26 mouse cellular contexts compared by ENCODE assay signal in the genomic region with DNA sequence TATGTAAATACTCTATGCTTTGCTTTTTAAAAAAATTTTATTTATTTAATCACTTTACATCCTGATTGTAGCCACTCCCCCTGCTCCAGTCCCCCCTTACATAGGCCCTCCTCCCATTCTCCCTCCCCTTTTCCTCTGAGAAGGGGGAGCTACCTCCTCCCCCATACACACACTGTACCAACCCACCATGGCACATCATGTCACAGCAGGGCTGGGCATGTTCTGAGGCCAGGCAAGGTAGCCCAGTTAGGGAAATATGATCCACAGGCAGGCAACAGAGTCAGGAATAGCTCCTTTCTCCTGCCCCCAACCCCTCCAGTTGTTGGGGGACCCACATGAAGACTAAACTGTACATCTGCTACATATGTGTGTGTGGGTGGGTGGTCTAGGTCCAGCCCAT.
DNase-seq lines count a peak whose midpoint lies in the region; ATAC-seq lines count a peak whose summit lies in the region.
"Had no signal": no experiment of that assay in that cellular context is flagged by ENCODE, and none has a peak within 500 bp of the region (broad histone marks: within the 10 kb centered on the region; RNA-seq: fewer than 3 reads in every experiment).

No protein-coding gene starts in this region.

- H3K36me3 ChIP-seq in kidney, embryonic 16.5 days (ENCODE audit: insufficient read depth, low read length): no peaks in the 10 kb centered on the region
- no peaks in the 10 kb centered on the region for H3K36me3 ChIP-seq in neural tube, embryonic 11.5 days (ENCODE audit: control insufficient read depth, insufficient read depth, low read length)
- H3K36me3 ChIP-seq: forebrain, embryonic 10.5 days; heart, embryonic 10.5 days; heart, embryonic 13.5 days; hindbrain, embryonic 12.5 days had no signal

- H3K9ac ChIP-seq in kidney, embryonic 16.5 days (replicated peaks; ENCODE audit: low read length): no peak overlapping the region
- H3K9ac ChIP-seq in neural tube, embryonic 11.5 days (ENCODE audit: low read length): no peak overlapping the region
- H3K9ac ChIP-seq: forebrain, embryonic 13.5 days; heart, embryonic 13.5 days; hindbrain, embryonic 12.5 days had no signal

- peak; percentile 51 for DNase-seq in heart, adult 11 months
- no peak for DNase-seq in heart, adult 18-20 months
- DNase-seq in kidney, postnatal 4 days: no peak
- DNase-seq in neural tube, embryonic 11.5 days (ENCODE audit: low spot score): peak; percentile 6
- no peak for DNase-seq in neural tube, embryonic 10.5 days (ENCODE audit: extremely low spot score, low spot score)
- DNase-seq in left cerebral cortex, adult 11 months (ENCODE audit: low spot score): no peak
- no peak for DNase-seq in heart, adult 9 months (ENCODE audit: low spot score in 2 of 2)
- DNase-seq: adrenal gland, adult 8-10 months; adrenal gland, postnatal 25 days; cerebellum, adult 11-12 months; cerebellum, adult 8-10 months; cerebellum, postnatal 10 days; cerebellum, postnatal 36 days; gastrocnemius, postnatal 10 days; gastrocnemius, postnatal 36 days; heart, postnatal 14 days; heart, postnatal 4 days had no signal

- no peaks in the 10 kb centered on the region for H3K27me3 ChIP-seq in kidney, embryonic 16.5 days (ENCODE audit: insufficient read depth, low read length)
- H3K27me3 ChIP-seq in neural tube, embryonic 11.5 days (ENCODE audit: control insufficient read depth, insufficient read depth, low read length): no peaks in the 10 kb centered on the region
- H3K27me3 ChIP-seq: forebrain, embryonic 13.5 days; heart, embryonic 13.5 days had no signal

- H3K4me3 ChIP-seq in kidney, embryonic 16.5 days (ENCODE audit: low read length): no peak overlapping the region
- no peak overlapping the region for H3K4me3 ChIP-seq in neural tube, embryonic 11.5 days (ENCODE audit: low read depth, low read length)
- H3K4me3 ChIP-seq: forebrain, embryonic 10.5 days; forebrain, embryonic 13.5 days; heart, embryonic 10.5 days; heart, embryonic 13.5 days; hindbrain, embryonic 12.5 days had no signal

- peak overlapping the region; percentile 35; the same call in 1 of the 2 replicates for H3K27ac ChIP-seq in kidney, embryonic 16.5 days (ENCODE audit: low read length)
- H3K27ac ChIP-seq in neural tube, embryonic 11.5 days (ENCODE audit: low read depth, low read length): no peak overlapping the region
- H3K27ac ChIP-seq: forebrain, embryonic 10.5 days; forebrain, embryonic 13.5 days; heart, embryonic 10.5 days; heart, embryonic 13.5 days; hindbrain, embryonic 12.5 days had no signal

- no peaks in the 10 kb centered on the region for H3K9me3 ChIP-seq in kidney, embryonic 16.5 days (ENCODE audit: low read length)
- H3K9me3 ChIP-seq in neural tube, embryonic 11.5 days (ENCODE audit: control insufficient read depth, low read length): no peaks in the 10 kb centered on the region
- H3K9me3 ChIP-seq: forebrain, embryonic 10.5 days; forebrain, embryonic 13.5 days; heart, embryonic 10.5 days; heart, embryonic 13.5 days; hindbrain, embryonic 12.5 days had no signal

- H3K4me2 ChIP-seq in kidney, embryonic 16.5 days (replicated peaks; ENCODE audit: low read depth, low read length): no peak overlapping the region
- no peak overlapping the region for H3K4me2 ChIP-seq in neural tube, embryonic 11.5 days (ENCODE audit: low read depth)
- H3K4me2 ChIP-seq: forebrain, embryonic 13.5 days; heart, embryonic 13.5 days; hindbrain, embryonic 12.5 days had no signal

- no peak for ATAC-seq in kidney, embryonic 16.5 days (ENCODE audit: low FRiP score, low TSS enrichment)
- ATAC-seq in neural tube, embryonic 11.5 days (ENCODE audit: insufficient read depth, low FRiP score, low TSS enrichment): no peak
- ATAC-seq: activated CD4-positive, CD25-positive, alpha-beta regulatory T cell, adult 4 months; forebrain, embryonic 13.5 days; forebrain, embryonic 16.5 days; hindbrain, embryonic 16.5 days had no signal

- H3K4me1 ChIP-seq in kidney, embryonic 16.5 days (ENCODE audit: insufficient read depth, low read length): peaks cover 26% of the 10 kb centered on the region
- H3K4me1 ChIP-seq in neural tube, embryonic 11.5 days (ENCODE audit: control insufficient read depth, insufficient read depth, low read length): peaks cover 14% of the 10 kb centered on the region; the same call in 1 of the 2 replicates

Comparison
In these comparisons a context has a peak if more than half of its experiments do, and no peak if none do; other contexts are left out.
1. DNase-seq: peak in heart, adult 11 months (single experiment) and neural tube, embryonic 11.5 days (single experiment); none in heart, adult 18-20 months (0 of 2), kidney, postnatal 4 days (0 of 2), neural tube, embryonic 10.5 days (single experiment), left cerebral cortex, adult 11 months (single experiment) and heart, adult 9 months (0 of 2).